Mouse (Mus musculus): ENCODE data around the gene 1700037H04Rik. TPM values are rescaled to one million over a fixed set of nuclear protein-coding genes. Genes with fewer than 3 reads are reported as not detected.

The 1700037H04Rik gene
- polyA plus RNA-seq, 2 experiments = 59.4 to 62.7 TPM

DNA sequence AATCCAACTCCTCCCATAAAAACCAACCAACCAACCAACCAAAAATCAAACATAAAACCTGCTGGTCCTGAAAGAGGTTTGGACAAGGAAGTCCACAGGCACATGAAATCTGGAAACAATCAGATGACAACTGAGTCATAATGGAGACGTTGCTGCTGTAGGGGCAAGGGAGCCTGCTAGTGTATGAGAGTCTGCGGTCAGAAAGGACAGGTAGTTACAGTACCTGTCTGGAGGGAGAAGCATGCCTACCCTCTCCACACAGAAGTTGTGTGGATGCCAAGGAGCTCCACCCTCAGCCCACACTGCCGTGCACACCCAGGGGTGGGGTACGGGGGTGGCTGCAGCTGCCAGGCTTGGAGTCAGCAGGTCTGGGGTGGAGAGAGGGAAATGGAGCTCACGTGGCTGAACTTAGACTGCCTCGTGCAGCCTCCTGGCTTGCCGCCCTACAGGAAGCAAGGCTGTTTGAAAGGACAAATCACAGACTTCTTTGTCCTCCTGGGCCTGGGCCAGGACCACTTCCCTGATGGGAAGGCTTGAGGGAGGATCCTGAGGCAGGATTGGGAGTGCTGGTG is 44.6 kb upstream of the 1700037H04Rik start:
- WGBS = 20% methylated on average over 7 of the region's 7 CpGs
- H3K4me1 ChIP-seq (ENCODE audit: control insufficient read depth, insufficient read depth, low read length) = peaks cover 11% of the 10 kb centered on the region
- peak; percentile 90 for ATAC-seq (ENCODE audit: low FRiP score, low read depth)
- H3K9me3 ChIP-seq (ENCODE audit: control insufficient read depth, low read length) = no peaks in the 10 kb centered on the region
- peaks cover 7% of the 10 kb centered on the region; the same call in 1 of the 2 replicates for H3K36me3 ChIP-seq (ENCODE audit: control insufficient read depth, insufficient read depth, low read length)
- H3K27me3 ChIP-seq (ENCODE audit: control insufficient read depth, insufficient read depth, low read length) = no peaks in the 10 kb centered on the region
- H3K4me2 ChIP-seq (replicated peaks; ENCODE audit: low read depth, low read length, severe bottlenecking) = peak overlapping the region; percentile 35
- DNase-seq (ENCODE audit: low spot score) = peak; percentile 83
- no peak for TF ChIP-seq POLR2A (IDR thresholded peaks at IDR 0.05; ENCODE audit: borderline replicate concordance, extremely low read depth, insufficient read depth, insufficient read length)
- no peak overlapping the region for H3K4me3 ChIP-seq (replicated peaks; ENCODE audit: low read length)
- peak overlapping the region; percentile 40; the same call in 1 of the 2 replicates for H3K9ac ChIP-seq (ENCODE audit: low read depth, low read length, severe bottlenecking)
- H3K27ac ChIP-seq (replicated peaks; ENCODE audit: low read depth, low read length) = peak overlapping the region; percentile 85

- no peak overlapping the region for H3K9ac ChIP-seq (ENCODE audit: low read depth, low read length, severe bottlenecking)
- no peak for DNase-seq (ENCODE audit: low spot score)
- peak overlapping the region; percentile 85 for H3K27ac ChIP-seq (replicated peaks; ENCODE audit: low read depth, low read length)
- no peak overlapping the region for H3K4me3 ChIP-seq (replicated peaks; ENCODE audit: low read length)
- peaks cover 12% of the 10 kb centered on the region for H3K36me3 ChIP-seq (ENCODE audit: control insufficient read depth, insufficient read depth, low read length)
- peaks cover 11% of the 10 kb centered on the region for H3K4me1 ChIP-seq (ENCODE audit: control insufficient read depth, insufficient read depth, low read length)
- no peaks in the 10 kb centered on the region for H3K9me3 ChIP-seq (ENCODE audit: control insufficient read depth, low read length)
- no peaks in the 10 kb centered on the region for H3K27me3 ChIP-seq (ENCODE audit: control insufficient read depth, insufficient read depth, low read length)
- WGBS = 74% methylated on average over 6 of the region's 6 CpGs
- no peak for ATAC-seq (ENCODE audit: low FRiP score, low read depth)
- TF ChIP-seq POLR2A (IDR thresholded peaks at IDR 0.05; ENCODE audit: borderline replicate concordance, extremely low read depth, insufficient read depth, insufficient read length) = no peak
- no peak overlapping the region for H3K4me2 ChIP-seq (replicated peaks; ENCODE audit: low read depth, low read length, severe bottlenecking)
Measured at GRCm38 (mm10) chr2:131203816-131204409, 44.0 kb upstream of the 1700037H04Rik start.

DNA sequence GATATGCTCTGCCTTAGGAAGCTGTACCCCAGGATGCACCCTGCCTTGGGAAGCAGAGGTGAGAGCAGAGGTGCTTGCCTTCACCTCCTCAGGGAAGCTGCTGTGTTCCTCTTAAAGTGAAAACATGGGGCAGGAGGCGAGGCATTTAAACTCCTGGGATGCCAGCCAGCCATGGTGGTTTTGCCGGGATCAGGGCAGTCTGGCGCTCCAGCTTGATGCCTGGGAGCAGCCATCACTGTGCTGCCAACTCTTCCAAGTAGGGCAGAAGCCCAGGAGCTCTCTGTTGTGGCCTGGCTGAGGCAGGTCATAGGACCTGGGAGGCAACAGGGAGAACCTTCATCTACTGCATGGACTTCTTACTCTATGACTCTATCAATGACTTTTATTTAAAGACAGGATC is 41.4 kb upstream of the 1700037H04Rik start:
- 95% methylated on average over 3 of the region's 3 CpGs for WGBS
- no peaks in the 10 kb centered on the region for H3K9me3 ChIP-seq (ENCODE audit: control insufficient read depth, low read length)
- DNase-seq (ENCODE audit: low spot score) = no peak
- H3K27me3 ChIP-seq (ENCODE audit: control insufficient read depth, insufficient read depth, low read length) = no peaks in the 10 kb centered on the region
- no peak for TF ChIP-seq POLR2A (IDR thresholded peaks at IDR 0.05; ENCODE audit: borderline replicate concordance, extremely low read depth, insufficient read depth, insufficient read length)
- no peak overlapping the region for H3K9ac ChIP-seq (ENCODE audit: low read depth, low read length, severe bottlenecking)
- peaks cover 34% of the 10 kb centered on the region for H3K36me3 ChIP-seq (ENCODE audit: control insufficient read depth, insufficient read depth, low read length)
- H3K4me3 ChIP-seq (replicated peaks; ENCODE audit: low read length) = no peak overlapping the region
- ATAC-seq (ENCODE audit: low FRiP score, low read depth) = no peak
- H3K4me1 ChIP-seq (ENCODE audit: control insufficient read depth, insufficient read depth, low read length) = peaks cover 11% of the 10 kb centered on the region
- H3K27ac ChIP-seq (replicated peaks; ENCODE audit: low read depth, low read length) = no peak overlapping the region
- no peak overlapping the region for H3K4me2 ChIP-seq (replicated peaks; ENCODE audit: low read depth, low read length, severe bottlenecking)

DNA sequence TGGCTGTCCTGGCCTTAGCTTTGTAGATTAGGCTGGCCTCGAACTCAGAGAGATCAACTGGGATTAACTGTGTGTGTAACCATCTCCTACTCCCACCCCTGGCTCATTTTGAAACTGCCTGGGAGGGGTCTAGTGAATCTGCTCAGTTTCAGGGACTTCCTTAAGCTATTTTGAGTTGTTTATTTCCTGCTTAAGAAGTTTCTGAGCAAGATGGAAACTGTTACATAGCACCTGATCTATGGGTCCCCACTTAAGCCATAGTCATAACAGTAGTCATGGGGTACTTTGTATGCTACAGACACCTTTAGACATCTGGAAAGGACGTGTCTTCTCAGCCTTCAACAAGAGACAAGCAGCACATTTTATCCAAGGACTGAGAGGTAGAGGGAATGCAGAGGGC is 40.8 kb upstream of the 1700037H04Rik start:
- 74% methylated on average over 2 of the region's 2 CpGs for WGBS
- TF ChIP-seq POLR2A (IDR thresholded peaks at IDR 0.05; ENCODE audit: borderline replicate concordance, extremely low read depth, insufficient read depth, insufficient read length) = no peak

DNA sequence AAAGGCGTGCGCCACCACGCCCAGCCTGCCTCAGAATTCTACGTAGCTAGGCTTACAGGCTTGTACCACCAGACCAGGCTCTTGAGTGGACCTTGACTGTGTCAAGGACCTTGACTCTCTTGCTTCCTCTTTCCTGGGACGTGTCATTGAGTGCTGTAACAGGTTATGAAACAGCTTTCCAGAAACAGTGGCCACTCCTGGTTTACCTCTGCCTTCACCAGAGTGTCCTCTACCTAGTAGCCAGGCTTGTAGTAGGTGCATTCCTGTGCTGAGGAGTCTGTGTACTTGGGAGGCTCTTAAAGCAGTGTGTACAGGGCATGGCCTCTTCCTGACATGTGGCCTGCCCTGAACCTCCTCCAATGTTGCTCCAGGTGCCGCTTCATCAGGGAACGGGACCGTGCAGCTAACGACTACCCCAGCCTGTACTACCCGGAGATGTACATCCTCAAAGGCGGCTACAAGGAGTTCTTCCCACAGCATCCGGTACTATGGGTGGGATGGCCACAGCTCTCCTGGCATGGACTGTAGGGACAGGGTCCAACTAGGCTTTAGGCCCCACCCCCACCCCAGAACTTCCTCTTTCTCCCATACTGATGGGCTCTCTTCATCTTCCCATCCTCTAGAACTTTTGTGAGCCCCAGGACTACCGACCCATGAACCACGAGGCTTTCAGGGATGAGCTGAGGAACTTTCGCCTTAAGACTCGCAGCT is 36.9 kb upstream of the 1700037H04Rik start:
- Histone ChIP-seq H3K9me3 (ENCODE audit: control insufficient read depth, low read length) (no peaks in the 10 kb centered on the region), H3K27ac (replicated peaks; ENCODE audit: low read depth, low read length) (no peak overlapping the region), H3K4me1 (ENCODE audit: control insufficient read depth, insufficient read depth, low read length) (no peaks in the 10 kb centered on the region), H3K27me3 (ENCODE audit: control insufficient read depth, insufficient read depth, low read length) (no peaks in the 10 kb centered on the region), H3K36me3 (ENCODE audit: control insufficient read depth, insufficient read depth, low read length) (peaks cover 77% of the 10 kb centered on the region), H3K4me2 (replicated peaks; ENCODE audit: low read depth, low read length, severe bottlenecking) (no peak overlapping the region), H3K9ac (ENCODE audit: low read depth, low read length, severe bottlenecking) (no peak overlapping the region), H3K4me3 (replicated peaks; ENCODE audit: low read length) (no peak overlapping the region)
- WGBS = 93% methylated on average over 16 of the region's 16 CpGs
- ATAC-seq (ENCODE audit: low FRiP score, low read depth) = no peak
- DNase-seq (ENCODE audit: low spot score) = no peak
- TF ChIP-seq POLR2A (IDR thresholded peaks at IDR 0.05; ENCODE audit: borderline replicate concordance, extremely low read depth, insufficient read depth, insufficient read length) = no peak

More for the DNA sequence above, 40.8 kb upstream of the 1700037H04Rik start:
- H3K4me3 ChIP-seq (replicated peaks; ENCODE audit: low read length) = no peak overlapping the region
- no peak for DNase-seq (ENCODE audit: low spot score)
- no peaks in the 10 kb centered on the region for H3K27me3 ChIP-seq (ENCODE audit: control insufficient read depth, insufficient read depth, low read length)
- H3K9me3 ChIP-seq (ENCODE audit: control insufficient read depth, low read length) = no peaks in the 10 kb centered on the region
- peaks cover 40% of the 10 kb centered on the region for H3K36me3 ChIP-seq (ENCODE audit: control insufficient read depth, insufficient read depth, low read length)
- H3K4me2 ChIP-seq (replicated peaks; ENCODE audit: low read depth, low read length, severe bottlenecking) = no peak overlapping the region
- H3K27ac ChIP-seq (replicated peaks; ENCODE audit: low read depth, low read length) = no peak overlapping the region
- H3K9ac ChIP-seq (ENCODE audit: low read depth, low read length, severe bottlenecking) = no peak overlapping the region
- H3K4me1 ChIP-seq (ENCODE audit: control insufficient read depth, insufficient read depth, low read length) = peaks cover 11% of the 10 kb centered on the region
- ATAC-seq (ENCODE audit: low FRiP score, low read depth) = no peak
